Mouse (Mus musculus) midbrain, postnatal 0 days (tissue): ENCODE measurements around the gene Cdc42ep3. TPM values are rescaled to one million over a fixed set of nuclear protein-coding genes. Genes with fewer than 3 reads are reported as not detected.

Source experiments
- ATAC-seq: fragments of 200-750 bp; cut with Nextera tagmentation; 2 replicates; pipeline ENCODE4 v1.8.0; 2017; ENCODE audit warnings: moderate number of reproducible peaks, mild to moderate bottlenecking, moderate TSS enrichment, moderate library complexity; ENCODE audit not compliant: low FRiP score
- DNase-seq: peaks from one replicate; pipeline ENCODE4 v3.0.0-alpha.2; 2015; ENCODE audit warnings: low spot score
- H3K27ac ChIP-seq: fragments of 300-500 bp; sonication (generic); 2 replicates; pipeline ENCODE4 v1.5.1; 2014; ENCODE audit warnings: low read depth, mild to moderate bottlenecking, low read length, mixed read lengths
- H3K27me3 ChIP-seq: fragments of 300-500 bp; sonication (generic); 2 replicates; pipeline ENCODE4 v1.6.1; 2014; ENCODE audit warnings: low read length, control low read depth, mixed read lengths; ENCODE audit not compliant: insufficient read depth
- H3K36me3 ChIP-seq: fragments of 300-500 bp; sonication (generic); 2 replicates; pipeline ENCODE4 v1.6.1; 2014; ENCODE audit warnings: low read length, control low read depth, mixed read lengths; ENCODE audit not compliant: insufficient read depth
- H3K4me1 ChIP-seq: fragments of 300-500 bp; sonication (generic); 2 replicates; pipeline ENCODE4 v1.6.1; 2014; ENCODE audit warnings: mild to moderate bottlenecking, control low read depth, antibody characterized with exemption, low read length, mixed read lengths; ENCODE audit not compliant: insufficient read depth
- H3K4me2 ChIP-seq: fragments of 300-500 bp; sonication (generic); 2 replicates; pipeline ENCODE4 v1.6.1; 2014; ENCODE audit warnings: low read depth, mild to moderate bottlenecking, low read length, mixed read lengths; ENCODE audit not compliant: poor library complexity, severe bottlenecking
- H3K4me3 ChIP-seq: fragments of 300-500 bp; sonication (generic); 2 replicates; pipeline ENCODE4 v1.5.1; 2014; ENCODE audit warnings: low read depth, mild to moderate bottlenecking, low read length, moderate library complexity
- H3K9ac ChIP-seq: fragments of 300-500 bp; sonication (generic); replicated peaks from 2 replicates; pipeline ENCODE4 v1.6.1; 2014; ENCODE audit warnings: mild to moderate bottlenecking, low read length, moderate library complexity, mixed read lengths; ENCODE audit not compliant: poor library complexity, severe bottlenecking
- H3K9me3 ChIP-seq: fragments of 300-500 bp; sonication (generic); 2 replicates; pipeline ENCODE4 v1.6.1; 2016; ENCODE audit warnings: low read length, control low read depth
- CTCF ChIP-seq: IDR thresholded peaks from 2 replicates; pipeline ENCODE4 v1.5.1; 2016; ENCODE audit warnings: antibody characterized with exemption, mild to moderate bottlenecking
- WGBS: fragments of 180-500 bp; shearing (Covaris S2); extraction: QIAGEN DNeasy Blood & Tissue Kit; methylation state at CpG from one replicate; pipeline ENCODE4 v1.1.7; 2014; 5-methylcytosine and 5-hydroxymethylcytosine counted together
- polyA plus RNA-seq: library from polyadenylated mRNA; unstranded; fragments of >200 nt; fragmentation: Nextera tagmentation; extraction: Ambion mirVana; gene quantifications from 2 replicates; pipeline ENCODE4 v1.2.1, GENCODE M21; 2015
- total RNA-seq: library from RNA; depleted of rRNA; stranded (reverse); fragments of >200 nt; gene quantifications from 2 replicates; pipeline ENCODE4 v1.2.3, GENCODE M21; 2014

The Cdc42ep3 gene
- total and polyA plus RNA-seq, 2 experiments from 2014 or later = 26.4 to 37.6 TPM

DNA sequence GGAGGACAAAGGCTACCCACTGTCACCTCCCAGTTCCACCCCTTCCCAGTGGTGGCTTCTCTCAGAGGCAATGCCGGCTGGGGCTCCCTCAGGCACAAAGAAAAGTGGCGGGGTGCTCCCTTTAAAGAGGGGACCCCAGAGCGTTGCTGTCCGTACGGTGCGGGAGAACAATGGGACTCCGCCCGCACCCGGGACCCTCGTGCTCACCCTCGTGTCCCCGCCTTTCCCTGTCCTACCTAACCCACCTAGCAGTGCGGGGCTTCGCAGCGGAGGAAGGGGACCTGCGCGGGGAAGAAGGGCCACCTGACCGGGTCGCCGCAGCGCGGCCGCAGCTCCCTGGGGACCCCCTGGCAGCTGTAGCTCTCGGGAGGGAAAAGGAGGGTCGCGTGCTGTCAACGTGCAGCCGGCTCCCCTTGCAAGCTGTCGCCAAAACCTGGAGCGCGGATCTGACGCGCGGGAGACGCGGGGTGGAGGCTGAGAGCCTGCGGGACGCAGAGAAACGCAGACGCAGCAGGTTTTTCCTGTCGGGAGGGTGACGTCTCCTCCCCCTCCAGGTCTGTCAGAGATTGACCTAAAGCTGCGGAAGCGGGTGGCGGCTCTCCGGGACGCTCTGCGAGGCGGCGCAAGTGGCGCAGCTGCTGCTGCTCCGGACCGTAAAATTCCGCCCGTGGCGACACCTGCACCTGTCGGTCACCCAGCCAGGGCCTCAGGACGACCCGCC is 540 bp upstream of the Cdc42ep3 start:
- Histone ChIP-seq H3K27ac (peak overlapping the region; percentile 93), H3K9me3 (no peaks in the 10 kb centered on the region), H3K4me2 (peak overlapping the region; percentile 89), H3K36me3 (no peaks in the 10 kb centered on the region), H3K9ac (peak overlapping the region; percentile 91), H3K27me3 (no peaks in the 10 kb centered on the region), H3K4me3 (peak overlapping the region; percentile 76), H3K4me1 (peaks cover 6% of the 10 kb centered on the region; the same call in 1 of the 2 replicates)
- DNase-seq (peak; percentile 81), ATAC-seq (peak; percentile 85)
- under 1% methylated on average over 57 of the region's 59 CpGs for WGBS
- TF ChIP-seq CTCF = no peak

DNA sequence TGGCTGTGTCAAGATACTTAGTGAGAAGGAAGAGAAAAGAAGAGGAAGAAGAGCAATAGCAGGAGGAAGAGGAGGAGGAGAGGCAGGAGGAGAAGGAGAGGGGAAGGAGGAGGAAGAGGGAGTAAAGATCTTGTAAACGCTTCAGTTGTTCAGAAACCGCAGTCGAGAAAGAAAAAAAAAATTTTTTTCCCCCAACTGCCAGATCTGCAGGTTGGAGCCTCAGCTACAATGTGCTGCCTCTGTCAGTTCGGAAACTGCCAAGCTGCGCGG is 782 bp downstream of the Cdc42ep3 start:
- peak overlapping the region; percentile 89 for H3K4me2 ChIP-seq
- ATAC-seq (no peak), DNase-seq (no peak)
- no peak for TF ChIP-seq CTCF
- H3K4me3 ChIP-seq = peak overlapping the region; percentile 76
- peak overlapping the region; percentile 91 for H3K9ac ChIP-seq
- H3K4me1 ChIP-seq = peaks cover 6% of the 10 kb centered on the region; the same call in 1 of the 2 replicates
- no peaks in the 10 kb centered on the region for H3K27me3 ChIP-seq
- no peaks in the 10 kb centered on the region for H3K36me3 ChIP-seq
- no peaks in the 10 kb centered on the region for H3K9me3 ChIP-seq
- WGBS = 1% methylated on average over 6 of the region's 6 CpGs
- peak overlapping the region; percentile 93 for H3K27ac ChIP-seq

DNA sequence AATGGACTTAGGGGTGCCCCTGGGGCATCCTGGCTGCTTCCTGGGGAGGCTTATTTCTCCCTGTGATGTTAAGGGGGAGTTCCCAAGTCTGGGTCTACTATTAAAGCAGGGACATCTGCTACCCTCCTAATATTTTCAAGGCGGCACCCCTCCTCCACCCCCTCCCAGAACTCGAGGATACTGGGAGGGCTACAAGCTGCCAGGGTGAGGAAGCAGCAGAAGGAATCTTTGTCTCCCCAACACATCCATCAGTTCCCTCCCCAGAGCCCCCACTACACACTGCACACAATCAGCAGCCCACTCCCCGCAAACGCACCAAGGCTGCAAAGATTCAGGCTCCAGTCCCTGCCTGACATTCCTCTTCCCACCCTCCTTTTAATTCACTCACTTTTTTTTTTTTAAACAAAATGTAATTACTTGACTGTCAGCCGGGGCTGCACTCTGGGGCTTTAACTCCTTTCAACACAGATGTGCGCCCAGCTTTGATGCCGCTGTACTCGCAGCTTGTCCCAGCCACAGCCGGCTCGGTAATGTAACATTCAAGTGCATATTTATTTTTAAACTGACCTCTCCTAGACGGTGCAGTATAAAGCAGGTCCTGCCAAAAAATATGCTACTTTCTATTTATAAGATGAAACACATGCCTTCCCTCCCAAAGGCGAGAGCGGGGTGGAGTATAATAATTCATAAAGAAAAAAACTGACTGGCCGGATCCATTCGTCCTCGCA is 1.3 kb downstream of the Cdc42ep3 start:
- no peaks in the 10 kb centered on the region for H3K36me3 ChIP-seq
- no peak for TF ChIP-seq CTCF
- peak overlapping the region; percentile 76 for H3K4me3 ChIP-seq
- 4% methylated on average over 16 of the region's 16 CpGs for WGBS
- peak overlapping the region; percentile 93 for H3K27ac ChIP-seq
- H3K4me2 ChIP-seq = peak overlapping the region; percentile 89
- DNase-seq (peak; percentile 17), ATAC-seq (no peak)
- H3K9ac ChIP-seq = peak overlapping the region; percentile 91
- no peaks in the 10 kb centered on the region for H3K27me3 ChIP-seq
- H3K4me1 ChIP-seq = peaks cover 6% of the 10 kb centered on the region; the same call in 1 of the 2 replicates
- no peaks in the 10 kb centered on the region for H3K9me3 ChIP-seq

DNA sequence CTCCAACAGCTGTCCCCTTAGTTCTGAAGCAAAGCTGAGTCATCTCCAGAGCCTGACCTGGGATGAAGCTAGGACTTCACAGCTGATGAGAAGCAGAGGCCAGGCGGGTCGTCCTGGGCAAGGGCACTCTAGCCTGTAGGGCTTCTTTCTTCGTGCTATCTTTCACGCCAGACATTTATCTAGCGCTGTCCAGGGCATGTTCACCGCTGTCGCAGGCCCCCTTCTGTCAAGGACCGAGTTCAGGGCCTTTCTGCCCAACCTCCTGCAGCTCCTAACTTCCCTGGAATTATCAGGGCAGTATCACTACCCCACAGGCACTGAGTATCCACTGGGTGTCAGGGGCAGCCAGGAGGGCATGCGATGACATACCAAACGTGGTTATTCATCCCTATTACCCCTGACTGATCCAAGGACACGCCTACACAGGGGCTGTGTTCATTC is 4.1 kb downstream of the Cdc42ep3 start:
- Histone ChIP-seq H3K9ac (no peak overlapping the region), H3K27ac (no peak overlapping the region), H3K27me3 (no peaks in the 10 kb centered on the region), H3K4me1 (peaks cover 6% of the 10 kb centered on the region), H3K4me2 (no peak overlapping the region), H3K36me3 (no peaks in the 10 kb centered on the region), H3K4me3 (no peak overlapping the region), H3K9me3 (no peaks in the 10 kb centered on the region)
- ATAC-seq = no peak
- no peak for TF ChIP-seq CTCF
- 80% methylated on average over 11 of the region's 11 CpGs for WGBS
- no peak for DNase-seq

DNA sequence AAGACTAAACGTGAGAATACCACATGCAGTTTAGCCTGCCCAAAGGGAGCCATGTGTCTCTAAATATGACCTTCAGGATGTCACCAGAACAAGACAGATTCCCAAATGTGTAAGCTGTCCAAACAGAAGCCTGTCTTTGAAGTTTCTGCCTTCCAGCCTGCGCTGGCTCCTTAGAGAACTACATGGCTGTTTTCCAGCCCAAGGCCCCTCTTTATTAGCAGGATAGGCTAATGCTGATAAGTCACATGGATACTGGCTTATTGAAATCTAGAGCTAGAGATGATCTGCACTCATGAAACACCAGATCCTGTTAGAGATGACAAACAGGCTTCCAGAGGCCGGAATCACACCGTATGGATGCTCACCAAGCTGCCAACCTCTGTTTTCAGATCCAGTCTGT is 5.5 kb downstream of the Cdc42ep3 start:
- no peaks in the 10 kb centered on the region for H3K9me3 ChIP-seq
- H3K27me3 ChIP-seq = no peaks in the 10 kb centered on the region
- no peak for DNase-seq
- H3K4me2 ChIP-seq = no peak overlapping the region
- H3K36me3 ChIP-seq = no peaks in the 10 kb centered on the region; the same call in 1 of the 2 replicates
- ATAC-seq = no peak
- no peak for TF ChIP-seq CTCF
- H3K9ac ChIP-seq = no peak overlapping the region
- WGBS = 72% methylated on average over 4 of the region's 4 CpGs
- H3K4me1 ChIP-seq = peaks cover 6% of the 10 kb centered on the region
- H3K4me3 ChIP-seq = no peak overlapping the region
- H3K27ac ChIP-seq = no peak overlapping the region
